Mouse (Mus musculus): ENCODE measurements around the gene Lrguk.

DNA sequence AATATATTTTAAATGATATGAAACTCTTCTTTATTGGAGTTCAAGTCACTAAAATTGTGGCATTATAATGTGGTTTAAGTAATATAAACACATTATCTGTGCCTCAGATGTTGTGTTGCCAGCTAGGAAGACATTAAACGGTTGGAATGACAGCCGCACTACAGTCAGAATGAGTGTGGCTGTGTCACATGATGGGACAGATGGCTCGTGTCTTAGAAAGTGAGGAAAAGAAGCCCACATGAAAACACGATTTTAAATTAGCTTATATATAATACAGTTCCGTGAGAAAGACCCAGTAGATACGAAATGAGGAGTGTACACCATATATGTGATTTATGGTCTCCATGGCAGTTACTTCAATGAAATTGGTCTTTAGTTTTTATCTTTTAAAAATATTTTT, 82.2 kb downstream of the Lrguk start:
- TF ChIP-seq POLR2A (IDR thresholded peaks at IDR 0.05; ENCODE audit: borderline replicate concordance, extremely low read depth, low read depth, low read length) (no peak), CTCF (IDR thresholded peaks at IDR 0.05; ENCODE audit: insufficient read depth, low read length) (no peak)
